ENCODE assay signal across 8 mouse cellular contexts in the genomic region with DNA sequence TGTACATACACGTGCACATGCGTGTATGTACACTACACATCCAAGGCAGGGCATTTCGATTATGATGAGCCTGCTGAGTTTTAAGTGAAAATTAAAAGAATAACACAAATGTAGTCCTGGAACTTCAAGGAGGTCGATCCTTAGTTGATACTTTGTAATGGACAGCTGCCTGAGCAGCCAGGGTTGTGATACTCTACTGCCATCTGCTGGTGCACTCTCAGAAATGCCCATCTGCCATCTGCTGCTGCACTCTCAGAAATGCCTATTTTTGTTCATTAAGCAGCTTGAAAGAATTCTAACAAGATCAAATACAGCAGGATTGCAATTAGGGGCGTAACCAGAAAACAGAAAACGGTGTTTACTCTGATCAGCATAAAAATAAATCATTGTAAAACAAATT.
DNase-seq lines count a peak whose midpoint lies in the region; ATAC-seq and TF ChIP-seq lines count a peak whose summit lies in the region.

No protein-coding gene starts in this region.

- no peak overlapping the region for H3K4me2 ChIP-seq in intestine, postnatal 0 days (replicated peaks; ENCODE audit: low read depth)
- no peak overlapping the region for H3K4me2 ChIP-seq in intestine, embryonic 15.5 days (replicated peaks)
- H3K4me2 ChIP-seq in hindbrain, embryonic 15.5 days, result no peak overlapping the region
- no peak overlapping the region for H3K4me2 ChIP-seq in neural tube, embryonic 13.5 days

- 33% methylated on average over 6 of the region's 6 CpGs for WGBS in intestine, postnatal 0 days
- WGBS in intestine, embryonic 15.5 days, result 22% methylated on average over 6 of the region's 6 CpGs
- WGBS in hindbrain, embryonic 15.5 days, result 32% methylated on average over 6 of the region's 6 CpGs
- 37% methylated on average over 6 of the region's 6 CpGs for WGBS in neural tube, embryonic 13.5 days

- no peak overlapping the region for H3K9ac ChIP-seq in intestine, postnatal 0 days (ENCODE audit: low read depth, low read length)
- no peak overlapping the region for H3K9ac ChIP-seq in intestine, embryonic 15.5 days
- no peak overlapping the region for H3K9ac ChIP-seq in hindbrain, embryonic 15.5 days
- no peak overlapping the region for H3K9ac ChIP-seq in neural tube, embryonic 13.5 days

- no peaks in the 10 kb centered on the region for H3K36me3 ChIP-seq in intestine, postnatal 0 days (ENCODE audit: control insufficient read depth, insufficient read depth)
- H3K36me3 ChIP-seq in intestine, embryonic 15.5 days, result no peaks in the 10 kb centered on the region
- H3K36me3 ChIP-seq in hindbrain, embryonic 15.5 days, result no peaks in the 10 kb centered on the region
- H3K36me3 ChIP-seq in neural tube, embryonic 13.5 days, result no peaks in the 10 kb centered on the region

- no peaks in the 10 kb centered on the region for H3K9me3 ChIP-seq in intestine, postnatal 0 days (ENCODE audit: control insufficient read depth)
- H3K9me3 ChIP-seq in intestine, embryonic 15.5 days, result no peaks in the 10 kb centered on the region
- H3K9me3 ChIP-seq in hindbrain, embryonic 15.5 days, result no peaks in the 10 kb centered on the region
- H3K9me3 ChIP-seq in neural tube, embryonic 13.5 days, result no peaks in the 10 kb centered on the region

- DNase-seq in Muller cell, postnatal 12 days (ENCODE audit: inconsistent ontology term), result peak; percentile 16
- peak; percentile 40 for DNase-seq in embryo, embryonic 11.5 days (ENCODE audit: low read depth, low spot score)
- DNase-seq in left cerebral cortex, postnatal 25 days (ENCODE audit: low spot score in 2 of 2), result peak; percentile 57 to 71
- DNase-seq in c-Kit-positive CD71-positive TER-119-positive erythroid progenitor cells, embryonic 14.5 days (ENCODE audit: low spot score), result no peak

- peak; percentile 83 for TF ChIP-seq CTCF in intestine, postnatal 0 days (IDR thresholded peaks at IDR 0.05; ENCODE audit: low read depth)

- H3K4me3 ChIP-seq in intestine, postnatal 0 days (ENCODE audit: low read depth, low read length), result no peak overlapping the region
- no peak overlapping the region for H3K4me3 ChIP-seq in intestine, embryonic 15.5 days (replicated peaks)
- no peak overlapping the region for H3K4me3 ChIP-seq in hindbrain, embryonic 15.5 days
- H3K4me3 ChIP-seq in neural tube, embryonic 13.5 days, result no peak overlapping the region

- no peaks in the 10 kb centered on the region for H3K4me1 ChIP-seq in intestine, postnatal 0 days (replicated peaks; ENCODE audit: control insufficient read depth, insufficient read depth, low read length)
- no peaks in the 10 kb centered on the region for H3K4me1 ChIP-seq in intestine, embryonic 15.5 days (replicated peaks)
- H3K4me1 ChIP-seq in hindbrain, embryonic 15.5 days (replicated peaks), result no peaks in the 10 kb centered on the region
- no peaks in the 10 kb centered on the region for H3K4me1 ChIP-seq in neural tube, embryonic 13.5 days (replicated peaks)

- H3K27me3 ChIP-seq in intestine, postnatal 0 days (replicated peaks; ENCODE audit: control insufficient read depth, insufficient read depth, low read length), result no peaks in the 10 kb centered on the region
- H3K27me3 ChIP-seq in intestine, embryonic 15.5 days (replicated peaks), result no peaks in the 10 kb centered on the region
- H3K27me3 ChIP-seq in hindbrain, embryonic 15.5 days, result no peaks in the 10 kb centered on the region
- H3K27me3 ChIP-seq in neural tube, embryonic 13.5 days, result no peaks in the 10 kb centered on the region

- H3K27ac ChIP-seq in intestine, postnatal 0 days (ENCODE audit: low read depth, low read length), result no peak overlapping the region
- no peak overlapping the region for H3K27ac ChIP-seq in intestine, embryonic 15.5 days
- no peak overlapping the region for H3K27ac ChIP-seq in hindbrain, embryonic 15.5 days (replicated peaks)
- no peak overlapping the region for H3K27ac ChIP-seq in neural tube, embryonic 13.5 days (replicated peaks)

- ATAC-seq in intestine, postnatal 0 days, result no peak
- ATAC-seq in intestine, embryonic 15.5 days, result no peak
- ATAC-seq in hindbrain, embryonic 15.5 days (ENCODE audit: low FRiP score, low read depth), result peak; percentile 69; the same call in 1 of the 2 replicates
- peak; percentile 36; the same call in 1 of the 2 replicates for ATAC-seq in neural tube, embryonic 13.5 days (ENCODE audit: low read depth)

- intact Hi-C loops in left cerebral cortex, postnatal 25 days (cut with DNase I), result no loop called here

Comparison
In these comparisons a context has a peak if more than half of its experiments do, and no peak if none do; other contexts are left out.
1. ATAC-seq: peak in hindbrain, embryonic 15.5 days (single experiment) and neural tube, embryonic 13.5 days (single experiment); none in intestine, postnatal 0 days (single experiment) and intestine, embryonic 15.5 days (single experiment).